Mouse (Mus musculus) myocyte (in vitro differentiated cells): ENCODE measurements around the gene Gp1bb. TPM values are rescaled to one million over a fixed set of nuclear protein-coding genes. Genes with fewer than 3 reads are reported as not detected.

Experiments used
- H3K27me3 ChIP-seq: one replicate; pipeline ENCODE4 v1.6.1; 2011; ENCODE audit not compliant: control insufficient read depth, insufficient read depth, insufficient read length
- H3K36me3 ChIP-seq: one replicate; pipeline ENCODE4 v1.6.1; 2011; ENCODE audit not compliant: control insufficient read depth, insufficient read depth
- H3K4me2 ChIP-seq: one replicate; pipeline ENCODE4 v1.6.1; 2011; ENCODE audit warnings: low read depth, control low read depth
- H3K4me3 ChIP-seq: one replicate; pipeline ENCODE4 v1.5.1; 2011; ENCODE audit warnings: mild to moderate bottlenecking, control low read depth, moderate library complexity
- H3K79me2 ChIP-seq: one replicate; pipeline ENCODE4 v1.6.1; 2011; ENCODE audit not compliant: control insufficient read depth, insufficient read depth
- H3ac ChIP-seq: one replicate; pipeline ENCODE4 v1.6.1; 2011; ENCODE audit not compliant: control insufficient read depth, insufficient read length
- CEBPB ChIP-seq: IDR thresholded peaks from 2 replicates; pipeline ENCODE4 v1.6.1; 2011; ENCODE audit warnings: mild to moderate bottlenecking, moderate library complexity; ENCODE audit not compliant: poor library complexity, insufficient read depth, severe bottlenecking
- E2F4 ChIP-seq: IDR thresholded peaks from one replicate; pipeline ENCODE4 v1.6.1; 2011; ENCODE audit warnings: mild to moderate bottlenecking, control low read depth, moderate library complexity; ENCODE audit not compliant: insufficient read depth
- MAX ChIP-seq: IDR thresholded peaks from one replicate; pipeline ENCODE4 v1.6.1; 2011; ENCODE audit warnings: low read depth, mild to moderate bottlenecking, control low read depth
- MYOD1 ChIP-seq, 3 experiments: IDR thresholded peaks; one replicate each; pipeline ENCODE4 v1.6.1; 2011; ENCODE audit warnings: control low read depth in 2 of 3, low read depth in 2 of 3, mild to moderate bottlenecking in 2 of 3, moderate library complexity in 1 of 3; ENCODE audit not compliant: insufficient read length in 2 of 3, control insufficient read depth in 1 of 3
- MYOG ChIP-seq, 3 experiments: IDR thresholded peaks; one replicate each; pipeline ENCODE4 v1.6.1; 2011; ENCODE audit warnings: control low read depth in 2 of 3, low read depth in 2 of 3, mild to moderate bottlenecking in 2 of 3; ENCODE audit not compliant: insufficient read length in 2 of 3, control insufficient read depth in 1 of 3, insufficient read depth in 1 of 3
- POLR2A ChIP-seq: IDR thresholded peaks from one replicate; pipeline ENCODE4 v1.6.1; 2011; ENCODE audit warnings: low read depth, mild to moderate bottlenecking, control low read depth, moderate library complexity; ENCODE audit not compliant: insufficient read length
- POLR2AphosphoS2 ChIP-seq: IDR thresholded peaks from one replicate; pipeline ENCODE4 v1.6.1; 2011; ENCODE audit warnings: low read depth, control low read depth; ENCODE audit not compliant: insufficient read length
- REST ChIP-seq: IDR thresholded peaks from one replicate; pipeline ENCODE4 v1.6.1; 2011; ENCODE audit warnings: mild to moderate bottlenecking, control low read depth, moderate library complexity; ENCODE audit not compliant: insufficient read depth, insufficient read length
- SRF ChIP-seq: IDR thresholded peaks from one replicate; pipeline ENCODE4 v1.6.1; 2011; ENCODE audit warnings: low read depth; ENCODE audit not compliant: control insufficient read depth, insufficient read length
- TCF12 ChIP-seq: IDR thresholded peaks from one replicate; pipeline ENCODE4 v1.6.1; 2011; ENCODE audit warnings: mild to moderate bottlenecking, control low read depth; ENCODE audit not compliant: poor library complexity, insufficient read depth, severe bottlenecking
- TCF3 ChIP-seq: IDR thresholded peaks from one replicate; pipeline ENCODE4 v1.6.1; 2011; ENCODE audit warnings: low read depth, control low read depth; ENCODE audit not compliant: insufficient read length
- USF1 ChIP-seq: IDR thresholded peaks from one replicate; pipeline ENCODE4 v1.6.1; 2011; ENCODE audit warnings: low read depth, mild to moderate bottlenecking, control low read depth, moderate library complexity
- polyA plus RNA-seq: library from polyadenylated mRNA; unstranded; fragments of >200 nt; fragmentation: generic; extraction: Trizol; gene quantifications from one replicate; pipeline ENCODE4 v1.2.1, GENCODE M21; 2012; ENCODE audit warnings: missing spikeins

Gene Gp1bb
- polyA plus RNA-seq, 1 experiment: 9.4 TPM

GRCm38 (mm10) chr16:18584901-18585510 lies 37.2 kb downstream of the Gp1bb start:
- Histone ChIP-seq H3ac (peak overlapping the region; percentile 90), H3K27me3 (no peaks in the 10 kb centered on the region), H3K36me3 (no peaks in the 10 kb centered on the region), H3K4me2 (peak overlapping the region; percentile 95), H3K4me3 (peak overlapping the region; percentile 85), H3K79me2 (peaks cover 12% of the 10 kb centered on the region)
- TF ChIP-seq REST (no peak), E2F4 (no peak)

GRCm38 (mm10) chr16:18583673-18584357 lies 38.4 kb downstream of the Gp1bb start:
- Histone ChIP-seq H3K79me2 (peaks cover 12% of the 10 kb centered on the region), H3K4me2 (no peak overlapping the region), H3K27me3 (no peaks in the 10 kb centered on the region), H3ac (no peak overlapping the region), H3K36me3 (no peaks in the 10 kb centered on the region), H3K4me3 (no peak overlapping the region)
- TF ChIP-seq E2F4 (no peak), POLR2A (no peak), REST (no peak)

- Histone ChIP-seq H3K4me3 (no peak overlapping the region), H3K27me3 (no peaks in the 10 kb centered on the region), H3K4me2 (no peak overlapping the region), H3ac (no peak overlapping the region), H3K36me3 (no peaks in the 10 kb centered on the region), H3K79me2 (peaks cover 12% of the 10 kb centered on the region)
- TF ChIP-seq POLR2A (no peak), REST (no peak), TCF3 (no peak), MYOD1 (IDR thresholded peaks at IDR 0.05; ENCODE audit: control insufficient read depth in 1 of 3, insufficient read length in 2 of 3, low read depth in 2 of 3) (no peak), TCF12 (no peak), USF1 (no peak), SRF (no peak)
Observed at GRCm38 (mm10) chr16:18583169-18583568, 39.0 kb downstream of the Gp1bb start.

GRCm38 (mm10) chr16:18582426-18583148 lies 39.6 kb downstream of the Gp1bb start:
- Histone ChIP-seq H3ac (no peak overlapping the region), H3K27me3 (no peaks in the 10 kb centered on the region), H3K4me2 (no peak overlapping the region), H3K4me3 (no peak overlapping the region), H3K36me3 (no peaks in the 10 kb centered on the region), H3K79me2 (peaks cover 12% of the 10 kb centered on the region)
- TF ChIP-seq POLR2AphosphoS2: no peak
- TF ChIP-seq TCF3: no peak
- TF ChIP-seq POLR2A: no peak
- TF ChIP-seq REST: no peak

GRCm38 (mm10) chr16:18581623-18582205 lies 40.5 kb downstream of the Gp1bb start:
- Histone ChIP-seq H3K27me3 (no peaks in the 10 kb centered on the region), H3ac (no peak overlapping the region), H3K4me2 (no peak overlapping the region), H3K4me3 (no peak overlapping the region), H3K36me3 (no peaks in the 10 kb centered on the region), H3K79me2 (peaks cover 12% of the 10 kb centered on the region)
- TF ChIP-seq USF1 (no peak), POLR2AphosphoS2 (no peak), MAX (no peak), SRF (no peak), MYOD1 (IDR thresholded peaks at IDR 0.05; ENCODE audit: control insufficient read depth in 1 of 3, insufficient read length in 2 of 3, low read depth in 2 of 3) (no peak), TCF3 (no peak), MYOG (IDR thresholded peaks at IDR 0.05; ENCODE audit: control insufficient read depth in 1 of 3, insufficient read depth in 1 of 3, insufficient read length in 2 of 3, low read depth in 2 of 3) (no peak), TCF12 (no peak), REST (no peak), E2F4 (no peak), CEBPB (no peak), POLR2A (no peak)
